Mouse (Mus musculus) frontal cortex, postnatal 36 days (tissue): ENCODE results near the gene Gpr19.

Experiments used
- DNase-seq, 2 experiments: peaks; one replicate each; pipeline ENCODE4 v3.0.0; 2022; ENCODE audit warnings: low spot score in 2 of 2

Gene Gpr19

GRCm38 (mm10) chr6:134887711-134888449, 10.5 kb downstream of the Gpr19 start:
- DNase-seq: peak; percentile 81 to 89

- DNase-seq: peak; percentile 44 to 51
These were observed 11.4 kb downstream of the Gpr19 start for GRCm38 (mm10) chr6:134887008-134887407.

GRCm38 (mm10) chr6:134886475-134886874, 11.9 kb downstream of the Gpr19 start:
- no peak for DNase-seq

GRCm38 (mm10) chr6:134885515-134885914, 12.9 kb downstream of the Gpr19 start:
- DNase-seq: no peak

GRCm38 (mm10) chr6:134883661-134884060, 14.7 kb downstream of the Gpr19 start:
- DNase-seq: no peak

GRCm38 (mm10) chr6:134880046-134880445, 18.3 kb downstream of the Gpr19 start:
- DNase-seq: no peak

- DNase-seq: no peak
These were observed 18.8 kb downstream of the Gpr19 start for GRCm38 (mm10) chr6:134879556-134879955.

GRCm38 (mm10) chr6:134877892-134878291, 20.5 kb downstream of the Gpr19 start:
- no peak for DNase-seq

GRCm38 (mm10) chr6:134877276-134877675, 21.1 kb downstream of the Gpr19 start:
- no peak for DNase-seq

- no peak for DNase-seq
These were observed 21.6 kb downstream of the Gpr19 start for GRCm38 (mm10) chr6:134876795-134877194.

GRCm38 (mm10) chr6:134873018-134873417, 25.4 kb downstream of the Gpr19 start:
- DNase-seq: no peak

GRCm38 (mm10) chr6:134872236-134872635, 26.1 kb downstream of the Gpr19 start:
- no peak for DNase-seq

GRCm38 (mm10) chr6:134870887-134871286, 27.5 kb downstream of the Gpr19 start:
- no peak for DNase-seq

GRCm38 (mm10) chr6:134870209-134870742, 28.1 kb downstream of the Gpr19 start:
- no peak for DNase-seq

- DNase-seq: no peak
These were observed 31.1 kb downstream of the Gpr19 start for GRCm38 (mm10) chr6:134867325-134867724.

GRCm38 (mm10) chr6:134866113-134866512, 32.3 kb downstream of the Gpr19 start:
- DNase-seq: no peak

- peak; percentile 98 to 99 for DNase-seq
These were observed 35.2 kb downstream of the Gpr19 start for GRCm38 (mm10) chr6:134863146-134863545.

GRCm38 (mm10) chr6:134862671-134863104, 35.7 kb downstream of the Gpr19 start:
- peak in 1 of 2 experiments; percentile 29 for DNase-seq

GRCm38 (mm10) chr6:134861386-134861785, 37.0 kb downstream of the Gpr19 start:
- no peak for DNase-seq

- no peak for DNase-seq
These were observed 38.1 kb downstream of the Gpr19 start for GRCm38 (mm10) chr6:134860275-134860674.

GRCm38 (mm10) chr6:134859021-134859420, 39.4 kb downstream of the Gpr19 start:
- DNase-seq: no peak

- DNase-seq: no peak
These were observed 42.5 kb downstream of the Gpr19 start for GRCm38 (mm10) chr6:134855926-134856325.

- no peak for DNase-seq
These were observed 43.6 kb downstream of the Gpr19 start for GRCm38 (mm10) chr6:134854782-134855181.
